Mouse (Mus musculus) lung, postnatal 14 days (tissue): ENCODE measurements at regions not wholly inside any gene's neighbourhood (a gene's known extent, or its start where the extent isn't known, plus 50 kb on each side); places are given as distances from the start of the nearest gene placed in this dataset.
A peak's percentile ranks its signal among the peaks of the same experiment; 100 is the strongest.

Source experiments
- DNase-seq: peaks from one replicate; pipeline ENCODE4 v3.0.0; 2021

DNA sequence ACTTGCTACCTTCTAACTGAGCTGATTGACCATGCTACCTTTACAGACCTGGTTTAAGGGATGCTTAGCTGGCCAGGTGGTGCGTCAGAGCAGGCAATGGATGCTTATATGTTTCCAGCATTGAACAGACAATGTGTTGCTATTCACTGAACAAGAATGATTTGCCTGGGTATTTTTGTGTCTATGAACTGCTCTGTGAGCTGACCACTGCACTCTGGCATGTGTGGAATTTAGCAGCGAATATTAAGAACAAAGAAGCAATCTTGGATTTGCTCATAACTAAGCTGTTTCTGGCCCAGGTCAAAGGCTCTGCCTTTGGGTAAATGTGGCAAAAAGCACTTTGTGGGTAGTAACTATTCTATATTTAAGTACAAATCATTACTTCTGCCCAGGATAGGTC lies 58.3 kb upstream of the Ccdc39 start:
- no peak for DNase-seq

DNA sequence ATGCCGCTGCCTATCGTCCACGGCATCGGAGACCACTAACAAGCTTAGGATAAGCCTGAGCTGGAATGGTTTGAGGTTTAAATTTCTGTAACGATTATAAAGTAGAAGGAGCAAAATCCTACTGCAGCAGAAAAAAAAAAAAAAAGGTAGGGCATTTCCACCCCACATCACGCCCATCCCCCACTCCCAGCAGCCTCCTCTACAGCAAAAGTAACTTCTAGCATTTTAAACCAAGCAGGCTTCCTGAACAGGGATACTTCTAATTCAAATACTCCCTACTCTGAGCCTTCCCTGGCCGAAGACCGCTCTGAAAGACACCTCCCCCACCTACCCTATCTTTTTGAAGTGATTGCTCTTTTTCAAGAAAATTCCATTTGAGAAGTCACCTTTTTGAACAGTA lies 59.2 kb upstream of the Ccdc39 start:
- no peak for DNase-seq

DNA sequence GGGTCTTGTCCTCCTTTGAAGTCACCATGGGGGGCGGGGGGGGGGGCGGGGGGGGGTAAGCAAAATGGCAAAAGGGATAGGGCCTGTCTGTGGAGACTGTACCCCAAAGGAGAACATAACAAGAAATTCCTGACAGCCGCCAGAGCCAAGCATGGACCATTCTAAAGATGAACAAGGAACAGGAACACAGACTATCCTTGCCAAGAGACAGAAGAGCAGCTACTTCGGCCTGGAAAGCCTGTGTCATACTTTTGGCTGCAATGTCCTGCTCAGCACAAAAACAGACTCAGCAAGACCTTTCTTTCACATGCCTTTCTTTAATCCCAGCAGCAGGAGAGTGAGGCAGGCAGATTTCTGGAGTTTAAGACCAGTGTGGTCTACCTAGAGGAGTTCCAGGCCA lies 59.7 kb upstream of the Ccdc39 start:
- DNase-seq: no peak

DNA sequence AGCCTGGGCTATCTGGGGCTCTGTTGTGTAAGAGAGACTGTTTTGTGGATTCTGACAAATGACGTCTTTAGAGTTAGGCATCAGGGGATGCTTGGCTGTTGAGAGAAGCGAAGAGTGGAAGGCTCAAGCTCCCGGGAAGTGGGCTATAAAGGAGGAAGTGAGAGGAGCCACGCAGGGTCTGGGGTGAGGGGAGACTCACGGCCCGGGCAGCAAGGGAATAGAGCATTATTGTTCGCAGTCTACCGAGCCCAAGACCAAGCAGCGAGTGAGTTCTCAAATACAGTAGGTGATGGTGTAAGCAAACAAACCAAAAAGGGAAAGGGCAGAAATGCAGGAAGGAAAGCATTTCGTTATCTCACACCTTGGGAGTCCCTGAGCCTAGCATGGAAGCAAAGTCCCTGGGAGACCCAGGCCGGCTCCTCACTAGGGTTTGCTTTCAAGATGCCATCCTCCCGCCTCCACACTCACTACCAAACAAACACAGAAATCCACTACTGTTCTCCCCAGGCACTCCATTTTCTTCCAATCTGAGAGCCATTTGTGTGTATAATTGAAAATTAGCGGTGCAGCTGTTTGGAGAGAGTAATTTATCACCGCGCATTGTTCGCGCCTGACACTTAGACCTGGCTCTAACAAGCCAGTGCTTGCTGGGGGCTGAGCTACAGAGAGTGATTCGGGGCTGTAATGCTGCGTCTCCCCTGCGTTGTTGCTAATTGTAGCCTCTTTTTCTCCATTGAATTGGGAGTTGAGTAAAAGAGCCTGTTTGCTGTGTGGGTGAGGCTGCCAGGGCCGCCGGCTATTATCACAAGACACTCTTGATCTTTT lies 61.0 kb upstream of the Ccdc39 start:
- no peak for DNase-seq

DNA sequence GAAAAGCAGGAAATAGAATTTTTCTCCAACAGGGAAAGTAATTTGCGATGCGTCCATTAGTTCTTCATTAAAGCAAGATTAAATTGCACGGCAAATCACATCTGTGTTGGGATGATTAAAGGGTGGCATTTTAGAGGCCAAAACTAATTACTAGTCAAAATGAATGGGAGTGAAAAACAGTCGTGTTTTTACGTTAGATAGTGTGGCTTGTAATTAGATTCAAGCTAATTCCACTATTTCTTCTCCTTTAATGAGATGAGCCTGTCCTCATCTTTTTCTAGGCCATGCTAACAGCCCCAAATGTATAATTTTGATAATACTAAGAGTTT lies 61.5 kb upstream of the Ccdc39 start:
- DNase-seq: no peak

DNA sequence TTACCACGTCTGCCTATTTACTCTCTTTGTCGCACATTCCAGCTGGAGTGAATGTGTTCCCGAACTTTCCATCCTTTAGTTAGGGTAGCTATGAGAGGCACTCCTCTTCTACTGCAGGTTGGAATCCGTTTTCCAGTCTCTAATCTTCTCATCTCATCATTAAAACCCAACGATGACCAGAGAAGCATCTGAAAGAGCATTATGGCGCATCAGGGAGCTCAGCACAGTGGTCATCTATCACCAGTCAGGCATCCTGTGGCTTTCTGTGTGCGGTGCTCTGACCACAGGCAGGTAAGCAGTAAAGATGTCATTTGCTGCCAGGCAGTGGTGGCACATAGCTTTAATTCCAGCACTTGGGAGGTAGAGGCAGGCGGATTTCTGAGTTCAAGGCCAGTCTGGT lies 63.0 kb upstream of the Ccdc39 start:
- no peak for DNase-seq

DNA sequence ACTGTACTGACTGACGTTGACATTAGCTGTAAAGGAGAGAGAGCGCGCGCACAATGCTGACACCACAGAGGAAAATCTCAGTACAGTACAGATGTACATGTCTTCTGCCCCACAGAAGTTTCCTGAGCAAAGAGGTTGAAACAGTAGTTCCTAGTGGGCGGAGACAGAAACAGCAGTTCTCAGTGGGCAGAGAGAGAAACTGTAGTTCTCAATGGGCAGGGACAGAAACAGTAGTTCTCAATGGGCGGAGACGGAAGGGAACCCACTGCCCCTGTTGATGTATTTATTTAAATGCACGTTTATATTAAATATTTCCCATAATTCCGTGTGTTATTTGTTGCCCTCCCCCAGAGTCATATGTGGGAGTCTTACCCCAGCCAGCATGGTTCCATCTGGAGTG lies 67.4 kb upstream of the Ccdc39 start:
- DNase-seq: no peak

DNA sequence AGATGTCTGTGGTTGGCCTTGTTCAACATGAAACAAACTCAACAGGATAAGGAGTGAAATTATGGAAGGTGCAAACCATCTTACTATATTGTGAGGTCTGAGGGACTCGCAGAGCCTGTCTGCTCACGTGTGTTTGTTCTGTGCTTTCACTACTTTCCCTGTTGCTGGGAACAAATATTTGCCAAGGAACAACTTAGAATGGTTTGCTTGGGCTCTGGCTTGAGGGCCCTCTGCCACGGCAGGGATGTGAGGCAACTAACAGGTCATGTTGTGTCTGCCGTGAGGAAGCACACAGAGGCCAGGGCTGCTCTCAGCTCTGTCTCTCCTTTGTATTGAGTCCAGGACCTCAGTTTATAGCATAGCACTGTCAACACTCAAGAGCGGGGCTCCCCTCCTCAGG lies 69.4 kb upstream of the Ccdc39 start:
- DNase-seq: no peak

DNA sequence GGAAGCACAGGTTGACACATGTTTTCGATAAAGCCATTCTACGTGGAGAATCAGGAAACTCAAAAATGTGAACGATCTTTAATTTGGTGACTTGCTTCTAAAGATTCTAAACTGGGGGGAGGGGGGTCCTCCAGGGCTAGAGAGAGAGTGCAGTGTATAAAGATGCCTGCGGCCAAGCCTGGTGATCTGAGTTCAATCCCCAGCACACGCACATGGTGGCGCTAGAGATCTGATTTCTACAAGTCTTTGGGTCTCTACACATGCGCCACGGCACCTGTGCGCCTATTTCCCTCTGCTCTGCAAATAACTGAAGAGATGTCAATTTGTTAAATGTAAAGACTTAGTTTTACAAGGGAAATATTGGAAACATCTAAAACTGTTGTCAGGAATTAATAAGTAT lies 70.3 kb upstream of the Ccdc39 start:
- no peak for DNase-seq

DNA sequence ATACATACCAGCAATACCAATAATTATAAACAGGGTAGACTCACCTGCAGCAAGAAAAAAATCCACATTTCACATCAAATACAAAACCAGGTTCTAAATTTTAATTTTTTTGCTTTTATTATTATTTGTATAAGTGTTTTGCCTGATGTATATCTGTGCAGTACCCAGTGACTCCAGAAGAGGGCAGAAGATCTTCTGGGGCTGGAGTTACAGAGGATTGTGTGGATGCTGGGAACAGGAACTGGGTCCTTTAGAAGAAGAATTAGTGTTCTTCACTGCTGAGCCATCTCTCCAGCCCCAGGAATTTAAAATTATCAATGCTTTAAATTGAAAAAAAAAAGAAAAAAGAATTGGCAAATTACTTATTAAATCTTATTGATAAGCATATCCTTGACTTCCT lies 71.7 kb upstream of the Ccdc39 start:
- no peak for DNase-seq

DNA sequence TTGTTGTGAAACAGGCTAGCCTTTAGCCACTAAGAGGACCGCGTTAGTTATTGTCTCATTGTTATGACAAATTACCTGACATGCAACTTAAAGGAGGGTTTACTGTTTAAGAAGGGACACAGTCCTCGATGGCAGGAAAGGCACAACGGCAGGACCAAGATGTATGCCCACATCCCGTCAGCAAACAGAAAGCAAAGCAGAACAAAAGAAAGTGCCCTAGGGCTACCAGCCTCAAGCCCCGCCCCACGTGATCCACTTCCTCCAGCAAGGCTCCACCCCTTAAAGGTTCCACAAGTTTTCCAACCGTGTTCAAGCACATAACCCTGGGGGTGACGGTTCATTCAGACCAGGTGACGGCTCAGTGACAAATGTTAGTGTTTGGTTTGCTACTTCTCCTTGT lies 72.2 kb upstream of the Ccdc39 start:
- no peak for DNase-seq

DNA sequence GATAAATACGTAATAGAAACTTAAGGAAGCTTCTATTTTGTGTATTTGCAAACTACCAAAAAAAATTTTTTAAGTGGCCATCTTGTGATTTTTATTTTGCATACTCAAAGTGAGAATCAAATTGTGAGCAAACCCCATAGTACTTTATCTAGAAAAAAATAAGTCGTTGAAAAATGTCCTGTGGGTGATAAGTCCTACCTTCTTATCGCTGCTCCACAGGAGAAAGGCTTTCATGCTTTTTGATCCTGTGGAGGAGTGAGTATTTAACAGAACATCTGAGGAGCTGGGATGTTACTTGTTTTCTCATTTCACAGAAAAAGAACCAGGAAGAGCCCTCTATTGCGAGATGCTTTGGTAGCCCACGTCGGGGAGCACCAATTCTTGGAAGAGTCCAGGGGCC lies 72.7 kb upstream of the Ccdc39 start:
- DNase-seq: no peak

DNA sequence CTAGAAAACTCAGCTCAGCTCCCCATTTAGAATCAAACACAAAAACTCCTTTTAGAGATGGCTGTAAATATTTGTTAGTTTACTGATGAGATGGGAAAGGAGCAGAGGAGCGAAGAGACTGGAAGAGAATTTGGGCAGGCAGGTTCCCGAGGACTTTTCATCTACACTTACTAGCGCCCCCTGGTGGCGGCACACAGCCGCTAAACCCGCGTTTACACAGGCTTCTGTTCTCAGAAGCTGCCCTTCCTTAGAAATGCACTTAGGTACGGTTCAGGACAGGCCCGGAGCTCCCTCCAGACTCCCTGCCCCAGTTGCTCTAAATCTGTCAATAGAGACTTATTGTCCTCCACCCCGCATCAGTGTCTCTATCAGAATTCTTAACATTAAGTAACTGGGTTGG lies 74.7 kb upstream of the Ccdc39 start:
- DNase-seq: peak; percentile 83

DNA sequence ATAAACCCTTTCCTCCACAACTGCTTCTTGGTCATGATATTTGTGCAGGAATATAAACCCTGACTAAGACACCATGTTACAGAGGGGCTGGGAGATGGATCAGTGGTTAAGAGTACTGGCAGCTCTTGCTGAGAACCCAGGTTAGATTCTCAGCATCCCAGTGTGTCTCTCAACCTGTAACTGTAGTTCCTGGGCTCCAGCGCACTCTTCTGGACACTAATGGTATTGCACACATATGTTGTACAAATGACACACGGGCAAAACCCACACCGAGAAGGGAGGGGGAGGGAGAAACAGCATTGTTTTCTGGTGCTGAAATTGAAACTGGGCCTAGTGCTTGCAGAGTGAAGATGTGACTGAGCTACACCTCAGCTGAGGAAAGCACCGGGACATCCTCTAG lies 81.0 kb upstream of the Ccdc39 start:
- DNase-seq: no peak

DNA sequence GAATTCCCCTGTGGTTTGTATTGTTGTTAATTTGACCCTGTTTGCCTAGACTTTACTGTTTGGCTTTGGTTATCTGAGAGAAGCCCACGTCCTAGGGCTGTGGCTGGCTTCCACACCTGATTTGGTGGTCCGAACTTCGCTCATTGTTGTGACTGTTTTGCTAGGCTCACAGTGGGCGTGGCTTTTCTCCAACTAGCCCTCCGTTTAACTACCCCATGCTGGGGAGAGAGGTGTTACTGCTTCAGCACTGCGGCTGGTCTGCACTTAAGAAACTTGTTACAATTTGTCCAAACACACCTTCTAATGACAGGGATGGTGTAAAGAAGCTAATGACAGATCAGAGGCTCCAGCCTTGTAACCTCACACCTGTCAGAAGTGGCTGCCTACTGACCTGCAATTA lies 64.7 kb upstream of the Fxr1 start:
- DNase-seq: no peak

DNA sequence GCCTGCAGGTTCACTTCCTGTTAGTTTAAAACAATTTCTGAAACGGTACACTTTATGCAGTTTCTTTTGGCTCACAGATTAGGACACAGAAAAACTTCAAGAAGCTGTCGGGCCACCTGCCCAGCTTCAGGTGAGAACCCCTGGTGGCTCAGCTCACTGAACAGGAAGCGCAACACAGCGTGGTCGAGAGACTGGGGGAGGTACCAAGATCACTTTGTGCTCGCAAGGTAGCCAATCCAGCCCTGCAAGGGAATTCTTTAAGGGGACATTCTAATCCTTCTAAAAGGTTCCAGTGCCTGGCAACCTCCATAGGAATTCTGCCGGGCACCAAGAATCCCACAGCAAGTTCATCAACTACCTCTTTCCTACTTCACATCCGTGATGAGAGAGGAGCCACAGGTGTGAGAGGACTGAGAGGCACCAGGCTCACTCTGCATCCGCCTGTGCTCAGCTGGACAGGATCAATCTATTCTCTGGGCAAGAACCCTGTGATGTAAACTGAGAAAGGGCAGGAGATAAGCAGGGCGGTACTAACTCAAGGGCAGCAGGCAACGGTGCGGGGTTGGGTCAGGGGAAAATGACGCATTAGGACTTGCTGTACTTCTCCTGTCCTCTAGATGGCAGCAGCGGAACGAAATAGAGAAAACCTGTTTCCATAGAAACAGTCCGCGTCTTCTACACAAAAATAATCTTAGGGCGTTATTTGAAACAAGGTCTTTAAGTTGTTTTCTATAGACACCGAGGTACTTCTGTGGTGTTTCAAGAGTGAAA lies 63.7 kb upstream of the Fxr1 start:
- DNase-seq: peak; percentile 76

DNA sequence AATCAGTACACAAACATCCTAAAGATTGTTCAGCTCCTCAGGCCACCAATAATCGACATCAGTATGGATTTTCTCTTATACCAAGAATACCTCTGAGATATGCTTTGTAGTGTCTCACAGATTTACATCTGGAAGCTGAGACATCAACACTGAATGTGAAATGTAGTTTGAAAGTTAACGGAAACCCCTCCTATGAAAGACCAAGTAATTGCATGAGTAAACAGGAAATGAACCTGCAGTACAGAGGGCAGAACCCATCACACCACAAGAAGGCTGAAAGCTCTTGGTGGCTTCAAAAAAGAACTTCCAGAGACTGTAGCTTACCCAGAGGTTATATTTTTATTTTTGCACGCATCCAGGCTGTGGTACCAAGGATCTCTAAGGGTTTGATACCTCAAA lies 63.1 kb upstream of the Fxr1 start:
- DNase-seq: no peak

DNA sequence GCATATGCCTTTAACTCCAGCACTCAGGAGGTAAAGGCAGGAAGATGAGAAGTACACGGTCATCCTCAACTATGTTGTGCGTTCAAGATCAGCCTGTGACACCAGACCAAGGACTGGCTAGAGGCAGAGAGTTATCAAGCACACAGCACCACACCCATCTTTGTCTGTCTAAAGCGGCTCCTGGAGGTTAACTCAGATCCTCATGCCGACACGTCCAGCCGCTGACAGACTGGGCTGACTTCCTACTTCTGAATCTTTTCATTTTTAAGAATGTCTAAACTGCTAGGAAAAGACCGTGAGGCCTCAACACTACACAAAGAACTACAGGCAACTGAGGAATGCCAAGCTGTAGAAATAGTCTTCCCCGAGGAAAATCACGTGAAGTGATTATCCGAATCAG lies 62.1 kb upstream of the Fxr1 start:
- DNase-seq: no peak

DNA sequence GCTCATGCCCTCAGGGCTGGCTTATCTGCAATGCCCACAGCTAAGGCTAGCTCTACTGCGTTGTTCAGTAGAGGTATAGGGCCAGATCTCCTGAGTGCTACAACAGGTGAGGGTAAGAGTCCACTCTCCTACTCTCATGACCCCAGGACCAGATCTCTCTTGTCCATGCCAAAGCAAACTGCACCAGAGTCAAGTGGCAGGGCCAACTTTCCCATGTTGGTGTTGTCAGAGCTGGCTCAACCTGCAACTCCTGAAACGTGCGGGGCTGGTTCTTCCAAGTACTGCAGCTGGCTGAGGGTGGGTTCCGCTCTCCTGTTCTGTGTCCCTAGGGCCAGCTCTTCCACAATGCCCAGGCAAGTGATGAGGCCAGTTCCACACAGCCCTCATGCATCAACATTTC lies 61.5 kb upstream of the Fxr1 start:
- DNase-seq: no peak

DNA sequence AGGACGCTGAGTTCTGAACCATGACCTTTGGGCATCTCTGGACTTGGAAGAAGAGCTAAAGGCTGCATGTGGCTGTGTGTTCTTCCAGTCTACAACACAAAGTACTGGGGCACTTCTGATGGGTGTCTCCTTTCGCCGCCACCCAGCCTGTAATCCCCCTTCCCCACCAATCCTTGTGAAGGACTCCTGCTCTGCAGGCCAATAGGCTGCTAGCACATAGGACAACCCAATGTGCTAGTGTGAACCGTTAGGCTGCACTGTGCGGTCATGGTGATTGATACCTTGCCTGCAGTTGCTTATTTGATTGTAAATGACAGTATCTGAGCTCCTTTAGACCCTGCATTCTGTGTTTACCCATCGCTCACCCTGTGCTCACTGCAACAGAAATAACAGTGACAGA lies 59.5 kb upstream of the Fxr1 start:
- DNase-seq: no peak

DNA sequence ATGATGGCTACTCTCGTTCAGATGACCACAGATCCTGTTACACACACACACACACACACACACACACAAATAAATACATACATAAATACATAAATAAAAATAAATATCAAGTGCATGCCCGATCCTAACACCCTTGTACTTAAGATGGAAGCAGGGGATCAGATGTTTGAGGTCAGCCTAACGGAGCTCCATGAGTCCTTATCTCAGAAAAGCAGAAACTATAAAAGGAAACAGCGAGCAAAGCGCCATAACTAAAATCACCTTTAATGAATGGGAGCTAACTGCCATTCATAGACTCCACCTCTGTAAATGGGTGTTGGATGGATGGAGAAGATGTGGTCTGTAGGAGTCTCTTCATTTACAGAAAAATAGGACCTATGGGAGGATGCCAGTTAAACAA lies 56.8 kb upstream of the Fxr1 start:
- DNase-seq: no peak

DNA sequence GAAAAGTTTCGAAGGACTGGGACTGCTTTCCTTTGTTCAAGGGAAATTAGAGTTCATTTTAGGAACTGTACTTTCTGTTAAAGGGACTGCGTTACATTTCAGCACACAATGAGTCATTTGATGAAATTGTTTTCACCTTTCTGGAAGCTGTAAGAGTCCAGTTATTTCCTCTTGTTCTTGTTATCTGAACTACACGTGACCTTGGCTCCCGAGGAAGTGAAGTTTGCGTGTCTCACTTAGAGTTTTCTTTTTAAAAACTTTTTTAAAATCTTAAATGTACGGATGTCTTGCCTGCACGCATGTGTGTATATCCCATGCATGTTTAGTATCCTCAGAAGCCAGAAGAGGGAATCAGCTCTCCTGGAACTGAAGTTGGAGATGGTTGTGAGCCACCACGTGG lies 52.6 kb upstream of the Fxr1 start:
- DNase-seq: no peak
